Mouse (Mus musculus) cerebellum, postnatal 36 days (tissue): ENCODE data around the gene Mkrn2.
"Not testable (repeated sequence)": the region's sequence is repeated elsewhere in the genome, so short reads cannot be mapped to it uniquely, and the experiment has no call there.

Experiments
- DNase-seq, 2 experiments: peaks; one replicate each; pipeline ENCODE4 v3.0.0; 2021 to 2022; ENCODE audit warnings: mixed read lengths in 2 of 2

Mkrn2 gene

DNA sequence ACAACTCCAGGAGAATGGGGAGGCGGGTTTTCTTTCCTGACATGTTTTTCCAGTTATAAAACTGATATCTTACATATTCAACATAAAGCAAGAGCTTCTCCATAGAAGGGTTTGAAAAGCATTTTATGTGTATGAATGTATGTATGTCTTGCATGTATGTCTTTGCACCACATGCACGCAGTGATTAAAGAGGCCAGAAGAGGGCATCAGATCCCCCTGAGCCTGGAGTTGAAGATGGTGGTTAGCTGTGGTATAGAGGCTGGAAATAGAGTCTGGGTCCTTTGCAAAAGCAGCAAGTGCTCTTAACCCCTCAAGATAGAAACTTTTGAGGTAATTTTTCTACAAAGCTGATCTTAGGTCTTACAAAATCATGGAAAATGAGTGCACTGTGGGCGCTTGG, 7.4 kb downstream of the Mkrn2 start:
- DNase-seq = peak in 1 of 2 experiments; percentile 24

DNA sequence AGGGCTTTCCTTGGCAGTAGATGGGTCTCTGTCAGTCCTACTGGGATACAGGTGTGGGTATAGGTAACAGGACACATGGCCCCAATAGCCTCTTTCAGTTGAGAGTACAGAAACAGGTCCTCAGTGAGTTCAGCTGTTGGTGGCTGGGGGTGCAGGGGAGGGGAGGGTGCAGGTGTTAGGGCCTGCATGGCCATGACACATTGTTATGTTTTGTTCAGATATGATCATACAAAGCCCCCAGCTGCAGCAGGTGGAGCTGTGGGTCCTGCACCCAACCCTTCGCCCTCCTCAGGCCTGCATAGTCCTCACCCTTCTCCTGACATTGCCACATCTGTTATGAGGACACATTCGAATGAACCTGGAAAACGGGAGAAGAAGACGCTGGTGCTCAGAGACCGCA, 8.6 kb downstream of the Mkrn2 start:
- DNase-seq = no peak

DNA sequence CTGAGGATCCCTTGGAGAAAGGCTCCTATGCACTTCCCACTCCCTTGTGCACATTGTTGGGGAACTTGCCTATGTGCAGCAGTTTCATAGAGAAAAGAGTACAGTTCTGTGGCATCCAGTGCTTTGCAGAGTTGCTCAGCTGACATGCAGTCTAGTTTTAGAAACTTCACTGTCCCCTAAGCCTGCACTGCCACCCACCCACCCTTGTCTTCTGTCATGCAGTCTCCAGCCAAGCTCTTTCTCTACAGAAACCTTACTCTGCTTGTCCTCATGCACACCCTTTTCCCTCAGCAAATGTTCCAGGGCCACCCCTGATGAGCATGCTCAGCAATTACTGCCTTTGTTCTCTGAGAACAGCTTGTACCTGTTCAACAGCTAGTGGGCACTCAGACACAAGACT, 12.1 kb downstream of the Mkrn2 start:
- no peak for DNase-seq

DNA sequence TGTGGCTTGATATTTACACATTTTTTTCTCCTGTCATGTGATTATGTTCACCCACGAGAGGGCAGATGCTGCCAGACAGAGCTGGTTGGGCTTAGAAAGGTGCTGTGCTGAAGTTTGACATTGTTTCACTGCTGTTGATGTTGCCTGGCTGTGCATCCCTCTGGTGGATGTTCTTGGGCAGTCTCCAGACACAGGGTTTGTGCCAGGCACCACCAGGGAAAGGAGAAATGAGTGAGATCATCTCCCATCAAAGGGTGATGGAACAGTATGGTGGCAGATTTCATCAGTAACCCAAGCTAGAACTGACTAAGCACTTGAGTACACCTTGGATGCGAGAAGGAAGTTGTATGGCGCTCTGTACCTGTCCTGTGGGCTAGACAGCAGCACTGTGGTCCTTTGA, 14.3 kb downstream of the Mkrn2 start:
- no peak for DNase-seq

DNA sequence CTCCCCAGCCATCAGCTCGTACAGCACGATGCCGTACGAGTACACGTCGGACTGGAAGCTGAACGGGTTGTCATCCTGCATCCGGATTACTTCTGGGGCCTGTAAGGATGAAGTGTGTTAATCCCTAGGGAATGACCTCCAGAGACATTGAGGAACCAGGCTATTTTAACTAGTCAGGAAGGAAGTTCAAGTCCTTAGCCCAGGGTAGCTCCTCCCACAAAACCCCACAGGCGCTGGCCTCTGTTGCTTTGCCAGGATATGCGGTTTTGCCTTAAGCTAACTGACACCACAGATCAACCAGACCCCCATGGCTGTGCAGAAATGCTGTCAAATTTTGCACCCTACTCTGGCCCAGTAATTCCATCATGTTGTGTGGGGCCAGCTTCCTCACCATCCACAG, 18.1 kb downstream of the Mkrn2 start:
- no peak for DNase-seq

DNA sequence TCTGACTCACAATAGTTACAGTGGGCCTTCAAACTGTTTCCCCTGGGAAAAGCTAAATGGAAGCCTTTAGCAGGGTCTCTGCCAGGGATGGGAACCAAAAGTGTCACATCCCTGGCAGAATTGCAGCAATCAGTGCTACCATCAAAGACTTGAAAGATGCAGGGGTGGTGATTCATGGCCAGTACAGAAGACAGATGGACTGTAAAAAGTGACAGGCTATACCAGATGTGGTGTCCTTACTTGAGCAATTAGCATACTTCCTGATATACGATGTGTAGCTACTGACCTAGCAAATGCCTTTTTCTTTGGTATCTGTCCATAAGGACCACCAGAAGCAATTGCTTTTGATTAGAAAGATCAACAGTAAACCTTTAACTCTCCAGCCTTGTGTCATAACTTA, 19.2 kb downstream of the Mkrn2 start:
- no peak for DNase-seq

DNA sequence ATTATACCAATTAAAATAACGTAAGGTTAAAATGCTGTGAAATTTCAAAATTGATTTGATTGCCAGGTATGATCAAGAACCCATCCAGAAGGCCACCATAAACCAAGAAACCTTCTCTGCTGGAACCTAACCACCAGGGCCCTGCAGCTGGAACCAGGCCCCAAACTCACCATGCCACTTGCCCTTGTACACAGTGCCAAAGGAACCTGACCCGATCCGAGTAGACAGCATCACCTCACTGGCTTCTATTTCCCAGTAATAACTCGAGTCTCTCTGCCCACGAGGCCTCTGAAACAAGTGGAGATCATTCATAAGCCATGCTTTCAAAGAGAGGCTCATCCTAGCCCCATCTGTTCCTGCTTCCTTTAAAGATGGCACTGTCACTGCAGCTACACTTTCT, 24.4 kb downstream of the Mkrn2 start:
- no peak for DNase-seq

DNA sequence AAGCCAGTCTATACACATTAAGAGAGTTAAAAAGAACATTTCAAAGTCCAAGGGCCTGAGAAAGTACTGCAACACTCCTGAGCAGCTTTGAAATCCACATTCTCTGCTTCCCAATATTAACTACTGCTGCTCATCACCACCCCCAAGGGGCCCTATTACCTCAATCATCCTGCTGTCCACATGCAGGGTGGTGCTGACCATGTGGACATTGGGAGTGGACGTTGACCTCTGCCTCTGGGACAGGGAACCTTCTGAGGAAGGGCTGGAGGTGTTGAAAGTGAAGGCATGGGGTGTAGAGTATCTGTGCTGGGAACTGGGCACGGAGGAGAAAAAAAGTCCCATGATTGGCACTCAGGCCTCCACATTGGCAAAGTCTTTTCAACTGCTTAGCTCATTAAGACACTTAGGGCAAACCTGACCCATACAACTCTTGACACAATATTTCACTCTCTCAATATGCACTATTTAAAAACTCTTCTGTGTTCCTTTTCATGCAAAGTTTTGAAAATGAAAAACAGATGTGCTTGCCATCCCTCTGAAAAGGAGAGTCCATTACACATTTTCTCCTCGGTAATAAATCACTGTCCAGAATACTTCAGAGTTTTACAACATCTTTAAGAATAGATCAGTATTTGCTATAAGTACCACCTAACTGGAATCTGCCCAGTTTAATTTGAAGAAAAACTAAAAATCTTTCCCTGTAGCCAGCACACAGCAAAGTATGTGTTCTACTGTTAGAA, 29.5 kb downstream of the Mkrn2 start:
- DNase-seq = no peak

DNA sequence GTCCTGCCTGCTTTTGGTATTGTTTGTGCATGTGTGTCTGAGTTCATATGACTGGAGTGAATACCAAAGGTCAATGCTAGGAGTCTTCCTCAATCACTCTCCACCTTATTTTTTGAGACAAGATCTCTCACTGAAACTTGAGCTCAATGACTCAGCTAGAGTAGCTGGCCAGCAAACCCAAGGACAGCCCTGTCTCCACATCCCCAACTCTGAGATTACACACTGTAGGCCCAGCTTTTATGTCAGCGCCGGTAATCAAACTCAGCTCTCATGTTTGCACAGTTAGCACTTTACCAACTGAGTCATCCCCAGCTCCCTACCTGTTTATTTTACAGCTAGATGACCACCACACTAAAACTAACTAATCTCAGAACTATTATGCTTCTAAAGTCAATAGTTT, 32.3 kb downstream of the Mkrn2 start:
- no peak for DNase-seq

DNA sequence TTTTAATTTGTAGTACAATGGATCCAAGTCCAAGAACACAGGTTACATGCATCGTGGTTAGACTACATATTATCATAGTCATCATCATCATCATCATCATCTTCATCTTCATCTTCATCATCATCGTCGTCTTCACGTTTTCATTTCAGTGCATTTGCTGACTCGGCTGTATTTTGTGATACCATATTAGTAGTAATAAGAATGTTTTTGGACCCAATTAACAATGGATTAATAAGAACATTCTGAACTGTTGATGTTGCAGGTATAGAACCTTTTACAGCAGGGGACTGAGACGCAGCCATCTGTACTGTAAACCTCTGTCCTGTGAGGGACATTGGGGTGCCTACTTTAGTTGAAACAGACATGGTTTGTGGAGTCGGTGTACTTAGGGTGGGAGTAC, 36.5 kb downstream of the Mkrn2 start:
- not testable (repeated sequence) for DNase-seq

DNA sequence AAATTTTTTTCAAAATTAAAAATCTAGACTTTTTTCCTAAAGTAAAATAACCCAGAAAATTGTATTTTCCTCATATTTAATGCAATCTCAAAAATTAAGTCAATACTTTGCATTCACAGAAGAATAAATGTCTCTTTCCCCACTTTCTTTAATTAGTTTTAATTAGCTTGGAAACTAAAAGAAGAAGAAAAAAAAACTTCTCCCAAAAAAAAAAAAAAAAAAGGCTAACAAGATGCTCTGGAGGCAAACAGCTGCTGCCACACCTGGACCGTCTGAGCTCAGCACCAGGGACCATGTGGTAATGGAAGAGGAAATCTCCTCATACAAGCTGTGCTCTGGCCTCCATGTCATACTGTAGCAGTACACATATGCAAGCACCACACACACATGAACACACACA, 41.6 kb downstream of the Mkrn2 start:
- no peak for DNase-seq

DNA sequence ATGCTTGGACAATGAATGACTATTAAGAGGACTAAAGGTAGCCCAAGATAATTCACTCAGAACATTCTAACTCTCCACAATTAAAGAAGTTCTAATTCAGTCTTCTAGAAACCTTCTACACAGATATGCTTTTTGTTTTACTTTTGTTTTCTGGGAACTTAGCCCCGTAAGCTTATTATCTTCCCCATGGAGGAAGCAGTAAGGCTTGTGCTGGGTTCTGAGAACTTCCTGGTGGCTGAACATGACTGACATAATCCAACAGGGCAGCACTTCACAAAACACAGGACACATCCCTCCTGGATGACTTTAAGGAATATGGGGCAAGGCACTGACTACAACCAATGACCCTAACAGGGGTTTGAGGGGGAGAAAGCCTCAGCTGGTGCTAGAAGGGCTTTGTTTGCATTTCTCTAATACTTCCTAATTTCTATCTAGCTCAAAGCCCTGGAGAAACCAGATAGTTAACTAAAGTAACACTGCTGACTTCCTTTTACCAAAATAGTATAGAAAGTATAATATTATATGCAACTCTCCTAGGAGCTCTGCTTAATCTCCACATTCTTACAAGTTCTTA, 48.2 kb downstream of the Mkrn2 start:
- DNase-seq = no peak

DNA sequence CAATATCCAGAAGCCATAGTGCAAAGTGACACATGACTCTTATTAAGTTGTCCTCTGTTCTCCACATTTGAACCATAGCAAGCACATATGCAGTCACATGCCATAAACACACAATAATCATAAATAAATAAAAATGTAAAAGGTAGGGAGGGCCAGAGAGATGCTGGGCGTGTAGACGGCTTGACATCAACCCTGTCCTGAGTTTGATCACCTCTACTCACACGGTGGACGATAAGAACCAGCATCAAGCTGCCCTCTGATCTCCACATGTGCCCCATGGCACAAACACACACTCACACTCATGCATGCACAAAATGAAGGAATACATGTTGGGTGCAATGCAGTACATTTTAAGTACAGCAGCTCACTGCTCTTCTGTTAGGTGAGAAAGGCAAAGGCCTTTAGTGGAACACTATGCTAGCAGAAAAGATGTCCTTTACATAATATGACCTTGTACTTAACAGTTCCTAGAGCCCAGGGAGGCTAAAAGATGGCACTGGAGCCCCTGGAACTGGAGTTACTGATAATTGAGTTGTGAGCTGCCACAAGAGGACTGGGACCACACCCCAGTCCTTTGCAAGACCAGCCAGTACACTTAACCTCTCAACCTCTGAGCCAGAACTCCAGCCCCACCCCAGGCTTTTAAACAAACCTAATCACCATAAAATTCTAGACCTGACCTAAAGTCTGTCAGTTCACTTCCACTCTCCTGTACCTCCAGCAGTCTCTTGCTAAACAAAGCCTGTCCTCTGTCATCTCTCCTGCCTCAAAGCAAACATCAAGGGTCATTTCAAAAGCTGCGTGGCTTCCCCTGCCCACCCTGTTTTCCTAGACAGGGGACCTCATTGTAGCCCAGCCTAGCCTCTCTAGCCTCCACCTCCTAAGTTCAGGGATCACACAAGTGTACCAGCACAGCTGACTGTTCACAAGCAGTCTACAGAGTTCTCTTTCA, 49.0 kb downstream of the Mkrn2 start:
- no peak for DNase-seq

DNA sequence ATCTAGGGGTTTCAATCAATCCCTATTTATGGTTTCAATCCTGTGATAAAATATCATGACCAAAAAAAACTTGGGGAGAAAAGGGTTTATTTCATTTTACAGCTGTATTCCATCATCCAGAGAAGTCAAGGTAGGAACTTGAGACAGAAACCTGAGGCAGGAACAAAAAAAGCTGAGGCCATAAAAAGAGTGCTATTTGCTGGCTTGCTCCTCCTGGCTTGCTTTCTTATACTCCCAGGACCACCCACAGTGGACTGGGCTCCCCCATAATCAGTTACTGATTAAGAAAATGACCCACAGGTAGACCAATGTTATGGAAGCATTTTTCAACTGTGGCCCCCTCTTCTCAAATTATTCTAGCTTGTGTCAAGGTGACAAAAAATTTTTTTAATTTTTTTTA, 50.0 kb downstream of the Mkrn2 start:
- no peak for DNase-seq

DNA sequence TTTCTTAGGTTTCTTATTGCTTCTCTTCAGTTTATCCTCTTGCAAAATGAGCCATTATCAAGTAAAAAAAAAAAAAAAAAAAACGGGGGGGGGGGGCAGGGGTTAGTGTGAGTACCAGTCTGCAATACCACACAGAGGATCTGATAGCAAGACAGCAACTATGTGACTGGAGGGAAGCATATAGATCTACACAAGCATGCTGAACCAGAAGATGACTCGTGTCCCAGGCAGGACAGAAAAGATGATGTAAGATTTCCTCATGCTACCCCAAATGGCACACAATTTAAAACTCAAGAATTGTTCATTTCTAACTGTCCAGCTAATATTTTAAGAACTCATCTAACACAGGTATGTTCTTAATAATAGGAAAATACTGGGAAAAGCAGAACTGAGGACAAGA, 52.2 kb downstream of the Mkrn2 start:
- no peak for DNase-seq

DNA sequence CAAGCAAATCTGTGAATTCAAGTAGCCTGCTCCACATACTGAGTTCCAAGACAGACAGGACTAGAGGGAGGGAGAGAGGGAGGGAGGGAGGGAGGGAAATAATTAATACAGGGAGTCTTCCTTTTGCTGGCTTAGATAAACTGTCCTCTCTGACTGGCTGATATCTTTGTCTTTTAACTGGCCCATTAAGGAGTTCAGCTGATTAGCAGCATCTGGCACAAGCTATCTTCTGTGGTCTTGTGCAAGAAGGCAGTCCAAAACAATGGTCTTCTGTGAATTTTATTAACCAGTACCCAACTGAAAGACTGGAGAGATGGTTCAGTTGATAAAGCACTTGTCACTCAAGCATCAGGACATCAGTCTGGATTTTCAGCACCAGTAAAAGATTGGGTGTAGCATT, 57.1 kb downstream of the Mkrn2 start:
- DNase-seq = no peak

DNA sequence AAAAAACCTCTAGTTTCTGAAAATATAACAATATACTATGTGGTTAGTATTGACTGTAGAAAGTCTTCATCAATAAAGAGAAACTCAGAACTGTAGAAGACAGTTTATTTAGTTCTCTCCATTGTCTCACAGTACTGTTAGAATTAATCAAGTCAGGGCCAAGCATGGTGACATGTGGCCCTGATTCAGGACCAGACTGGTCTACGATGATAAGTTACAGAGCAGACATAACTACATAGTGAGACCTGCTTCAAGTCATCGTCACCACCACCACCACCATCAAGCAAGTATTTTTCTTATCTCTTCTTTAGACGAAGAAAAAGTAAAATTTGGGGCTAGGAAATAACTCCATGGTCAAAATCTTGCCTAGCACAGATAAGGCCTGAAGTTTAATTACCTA, 62.6 kb downstream of the Mkrn2 start:
- DNase-seq = no peak

DNA sequence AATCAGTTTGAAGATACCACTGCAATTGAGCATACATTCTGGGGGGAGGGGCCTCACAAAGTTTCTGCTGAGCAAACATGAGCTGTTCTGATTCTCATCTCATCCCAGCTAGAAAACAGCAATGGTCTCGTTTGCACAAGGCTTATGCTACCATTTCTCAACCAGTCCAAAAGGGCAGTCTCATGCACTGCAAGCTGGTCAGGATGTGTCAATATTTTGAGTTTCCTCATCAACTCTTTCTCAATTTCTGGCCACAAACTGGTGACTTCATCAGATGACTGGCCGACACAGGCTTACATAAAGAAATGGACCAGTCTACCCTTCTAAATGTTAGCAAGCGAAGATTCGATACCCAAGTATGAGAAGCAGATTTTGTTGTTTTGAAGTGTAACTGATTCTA, 64.9 kb downstream of the Mkrn2 start:
- no peak for DNase-seq
